Mouse (Mus musculus) gonadal fat pad, adult 2 months (tissue): ENCODE results near the gene Sys1. TPM values are rescaled to one million over a fixed set of nuclear protein-coding genes. Genes with fewer than 3 reads are reported as not detected.

Experiments
- DNase-seq: peaks from one replicate; pipeline ENCODE4 v3.0.0-alpha.2; 2012; ENCODE audit warnings: low read depth
- polyA plus RNA-seq: library from polyadenylated mRNA; depleted of rRNA; stranded (reverse); fragments of >200 nt; gene quantifications from 2 replicates; pipeline ENCODE4 v1.2.3, GENCODE M21; 2012

The Sys1 gene
- polyA plus RNA-seq, 1 experiment = 94.8 TPM

DNA sequence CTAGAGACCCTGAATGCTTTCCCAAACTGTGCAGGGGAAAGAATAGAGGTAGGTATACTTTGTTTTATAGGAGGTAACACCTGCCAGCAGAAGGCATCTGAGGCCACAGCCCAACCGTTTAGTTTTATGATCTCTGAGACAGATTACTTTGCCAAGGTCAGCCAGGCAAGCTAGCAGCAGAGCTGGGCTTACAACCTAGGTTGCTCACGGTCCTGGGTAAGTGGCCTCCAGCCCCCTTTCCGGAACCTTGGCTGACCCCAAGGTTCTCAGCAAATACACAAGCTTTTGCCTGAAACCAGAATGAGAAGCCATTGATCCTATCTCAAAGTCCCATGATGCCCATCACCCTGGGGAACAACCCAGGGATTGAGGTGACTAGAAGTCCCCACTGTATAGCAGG, 22.1 kb upstream of the Sys1 start:
- no peak for DNase-seq

DNA sequence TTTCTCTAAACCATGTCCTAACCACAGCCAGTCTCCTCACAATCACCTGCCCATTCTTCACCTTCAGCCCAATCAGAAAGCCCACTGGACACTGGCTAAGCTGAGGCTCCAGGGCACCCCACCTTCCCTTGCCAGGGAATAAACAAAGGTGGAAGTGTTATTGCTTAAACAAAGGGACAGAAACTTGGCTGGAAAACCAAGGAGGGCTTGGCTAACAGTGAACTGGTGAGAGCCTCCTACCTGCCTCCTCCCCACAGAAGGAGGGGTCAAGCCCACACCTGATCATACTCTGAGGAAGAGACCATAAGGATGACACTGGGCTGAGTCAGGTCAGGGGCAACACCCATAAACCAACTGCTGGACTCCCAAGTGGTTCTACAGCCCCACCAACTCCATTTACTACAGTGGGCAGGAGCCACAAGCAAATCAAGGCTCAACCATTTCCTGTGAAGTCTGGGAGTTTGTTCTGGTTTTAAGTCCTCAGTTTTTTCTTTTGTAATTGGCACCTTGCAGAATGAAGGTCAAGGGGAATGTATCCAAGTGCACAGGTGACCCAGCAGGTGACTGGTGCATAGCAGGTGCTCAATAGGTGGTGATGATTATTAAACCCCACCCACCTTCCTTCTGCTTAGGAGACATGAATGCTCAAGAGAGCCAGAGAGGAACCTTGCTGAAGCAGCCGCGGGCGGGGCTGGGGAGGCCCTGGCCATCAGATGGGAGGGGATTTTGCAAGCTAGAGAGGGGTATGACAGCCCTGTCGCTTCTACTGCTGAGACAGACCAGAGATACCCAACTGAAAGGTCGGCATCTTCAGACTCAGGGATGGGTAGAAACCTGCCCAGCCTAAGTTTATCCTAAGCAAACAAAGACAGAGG, 21.3 kb upstream of the Sys1 start:
- DNase-seq = no peak

DNA sequence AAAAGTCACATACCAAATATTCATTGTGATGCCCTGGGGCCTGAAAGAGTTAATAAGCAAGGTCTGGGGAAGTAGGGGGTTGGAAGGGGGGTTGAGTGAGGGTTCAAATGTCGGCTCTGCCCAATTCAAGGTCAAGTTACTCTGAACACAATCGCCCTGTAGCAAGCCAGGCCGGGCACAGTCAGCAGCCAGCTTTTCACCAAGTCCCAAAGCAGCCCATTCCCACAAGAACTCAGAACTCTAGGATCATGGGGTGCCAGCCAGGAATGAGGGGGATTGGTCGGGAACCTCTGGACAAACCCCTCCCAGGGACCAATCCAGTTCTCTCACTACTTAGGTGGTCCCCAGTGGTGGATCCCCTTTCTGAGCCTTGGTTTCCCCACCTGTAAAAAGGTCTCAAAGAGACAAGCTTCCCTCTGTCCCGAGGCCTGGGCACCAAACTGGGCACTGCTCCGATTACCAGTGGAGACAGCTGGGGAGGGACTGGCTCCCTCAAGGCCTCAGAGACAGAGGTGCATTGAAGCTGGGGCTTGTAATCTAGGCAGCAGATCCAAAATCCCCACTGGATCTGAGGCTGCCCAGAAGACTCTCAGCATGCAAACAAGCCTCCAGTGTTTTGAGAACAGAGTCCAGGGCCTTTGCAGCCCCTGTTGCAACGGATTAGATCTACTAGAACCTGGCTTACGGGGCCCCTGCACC, 20.4 kb upstream of the Sys1 start:
- DNase-seq = no peak

DNA sequence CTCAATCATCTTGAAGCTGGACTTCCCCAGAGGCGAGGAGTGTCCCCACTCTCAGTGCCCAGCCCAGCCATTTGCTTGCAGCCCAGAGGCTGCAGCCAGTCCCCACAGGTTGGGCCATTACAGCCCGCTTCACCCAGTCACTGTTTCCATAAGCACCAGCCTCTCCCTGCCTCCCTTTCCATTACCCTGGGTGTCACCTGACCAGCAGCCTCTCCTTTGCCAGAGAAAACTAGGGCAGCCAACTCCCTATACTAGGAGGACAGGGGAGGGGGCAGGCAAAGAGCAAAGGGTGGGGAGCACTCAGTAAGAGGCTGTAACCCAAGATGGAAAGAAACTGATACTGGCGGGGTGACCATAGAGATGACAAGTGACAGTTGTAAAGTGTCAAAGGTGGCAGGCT, 19.8 kb upstream of the Sys1 start:
- DNase-seq = no peak

DNA sequence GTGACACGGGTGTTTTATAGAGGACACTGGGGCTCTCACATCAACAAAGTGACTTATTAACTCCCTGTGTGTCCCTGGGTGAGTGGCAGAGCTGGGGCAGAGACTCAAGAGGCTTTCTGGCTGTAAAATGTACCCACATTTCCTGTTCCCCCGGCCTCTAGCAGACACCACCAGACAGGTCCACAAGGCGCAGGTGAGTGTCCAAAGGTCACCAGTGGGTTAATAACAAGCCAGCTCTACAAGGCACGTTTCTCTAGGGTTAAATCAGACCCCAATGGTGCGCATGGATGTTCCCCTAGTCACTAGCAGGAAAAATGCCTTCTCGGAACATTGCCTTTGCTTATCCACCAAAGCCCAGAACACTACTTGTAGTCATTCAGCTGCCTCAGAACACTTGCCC, 19.1 kb upstream of the Sys1 start:
- DNase-seq = no peak

DNA sequence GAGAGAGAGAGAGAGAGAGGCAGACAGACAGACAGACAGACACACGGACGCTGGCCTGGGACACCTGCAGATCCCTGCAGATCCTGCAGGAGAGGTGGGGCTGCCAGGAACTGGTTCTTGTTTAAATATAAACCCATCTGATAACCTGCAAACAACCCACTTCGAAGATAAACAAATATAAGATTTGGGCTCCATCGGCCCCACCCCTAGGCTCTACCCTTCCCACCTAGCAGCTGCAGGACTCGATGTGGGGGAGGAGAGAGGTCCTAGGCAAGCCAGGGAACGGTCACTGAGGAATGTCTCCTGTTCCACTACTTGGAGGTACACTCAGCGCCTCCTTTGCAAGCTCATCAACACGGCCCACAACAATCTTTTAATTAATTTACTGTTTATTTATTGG, 18.5 kb upstream of the Sys1 start:
- DNase-seq = no peak

DNA sequence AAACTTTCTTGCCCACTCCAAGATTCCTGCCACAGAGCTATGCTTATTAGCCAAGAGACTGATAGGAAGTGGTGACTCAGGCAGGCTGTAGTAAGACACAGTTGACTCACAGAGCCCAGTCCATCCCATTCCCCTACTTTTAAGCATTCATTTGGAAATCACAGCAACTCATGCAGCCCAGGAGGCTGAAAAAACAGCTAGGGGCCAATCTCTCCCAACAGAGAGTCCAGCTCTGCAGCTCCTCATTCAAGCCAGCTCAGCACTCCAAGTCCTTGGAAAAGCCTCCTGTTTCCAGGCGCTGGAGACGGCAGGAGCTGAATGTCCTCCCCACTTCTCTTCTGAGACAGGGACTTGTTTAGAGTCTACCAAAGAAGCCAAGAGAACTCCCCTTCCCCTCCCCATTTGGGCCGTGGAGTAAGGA, 17.8 kb upstream of the Sys1 start:
- DNase-seq = no peak

DNA sequence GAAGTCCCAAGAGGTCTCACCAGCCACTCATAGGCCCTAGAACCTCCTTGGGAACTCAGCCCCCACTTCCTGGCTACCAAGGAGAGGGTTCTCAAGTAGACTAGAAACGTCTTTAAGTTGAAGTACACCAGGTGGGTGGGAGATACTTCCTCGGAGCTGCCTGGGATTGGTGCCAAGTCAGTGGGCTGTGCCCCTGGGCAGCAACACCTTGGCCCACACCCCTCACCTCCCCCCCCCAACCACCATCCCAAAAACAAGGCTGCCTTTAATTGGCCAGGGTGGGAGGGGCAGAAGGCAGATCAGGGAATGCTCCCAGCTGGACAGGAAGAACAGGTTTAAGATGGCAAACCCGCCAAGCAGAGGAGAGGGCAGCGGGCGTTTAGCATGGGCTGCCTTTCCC, 16.4 kb upstream of the Sys1 start:
- DNase-seq = no peak

DNA sequence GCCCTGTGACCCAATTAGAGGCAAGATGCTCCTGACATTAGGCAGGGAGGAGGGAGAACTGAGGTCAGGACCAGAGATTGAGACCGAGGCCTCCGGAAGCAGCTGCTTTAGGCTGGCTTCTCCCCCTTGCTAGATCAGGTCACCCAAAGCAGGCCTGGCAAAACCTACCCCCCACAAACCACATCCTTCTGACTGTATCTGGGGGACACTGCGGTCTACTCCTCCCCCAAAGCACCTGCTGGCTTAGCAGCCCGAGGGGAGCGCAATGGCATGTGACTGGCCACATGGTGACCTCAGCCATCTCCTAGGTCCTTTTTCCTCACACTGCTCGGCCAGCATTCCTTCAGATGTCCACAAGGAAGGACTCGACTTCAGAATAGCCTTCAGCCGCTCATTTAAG, 15.6 kb upstream of the Sys1 start:
- DNase-seq = no peak

DNA sequence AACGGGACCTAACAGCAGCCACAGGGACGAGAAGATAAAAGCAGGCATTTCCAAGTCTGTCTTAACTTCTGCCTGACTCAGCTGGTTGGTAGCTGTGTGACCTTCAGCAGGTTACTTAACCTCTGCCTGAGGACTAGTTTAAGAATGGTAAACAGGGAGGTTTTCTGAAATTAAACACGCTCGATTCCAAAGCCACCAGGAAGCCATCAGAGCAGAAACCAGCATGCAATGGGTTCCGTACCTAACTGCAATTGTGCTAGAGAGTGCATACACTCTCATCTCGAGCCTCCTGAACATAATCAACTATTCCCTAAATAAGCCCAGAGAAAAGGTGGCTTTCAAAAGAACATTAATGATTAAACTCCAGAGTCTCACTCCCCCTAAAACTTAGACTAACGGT, 15.0 kb upstream of the Sys1 start:
- DNase-seq = no peak

DNA sequence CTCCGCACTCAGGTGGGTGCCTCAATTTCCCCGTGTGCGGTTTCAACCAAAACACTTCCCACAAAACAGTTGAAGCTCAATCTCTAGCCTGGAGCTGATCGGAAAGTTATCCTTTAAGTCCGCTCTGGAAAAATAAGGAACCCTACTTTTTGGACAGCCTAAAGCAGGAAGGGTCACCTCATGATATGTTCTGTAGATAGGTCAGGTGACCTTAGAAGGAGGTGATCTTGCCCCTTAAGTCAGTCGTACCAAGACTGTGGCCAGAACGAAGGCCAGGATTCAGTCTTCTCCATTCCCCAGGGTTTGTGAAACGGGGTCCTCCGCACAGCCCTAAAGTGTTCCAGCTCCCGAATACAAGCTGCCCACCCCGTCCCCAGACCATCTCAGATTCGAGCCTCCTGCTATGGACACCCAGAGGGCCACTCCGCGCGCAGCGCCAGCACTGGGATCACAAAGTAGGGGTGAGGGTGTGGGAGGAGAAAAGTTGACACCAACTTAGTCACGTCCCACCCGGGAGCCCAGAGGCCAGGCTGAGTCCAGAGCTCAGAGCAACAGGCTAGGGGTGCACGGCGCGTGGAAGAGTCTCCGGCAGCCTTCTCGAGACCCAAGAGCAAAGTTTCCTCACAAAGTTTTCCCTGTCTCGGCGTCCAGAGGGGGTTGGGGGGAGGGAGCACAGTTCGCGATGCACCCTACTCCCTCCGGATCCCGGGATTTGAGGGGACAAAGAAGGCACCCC, 14.3 kb upstream of the Sys1 start:
- no peak for DNase-seq

DNA sequence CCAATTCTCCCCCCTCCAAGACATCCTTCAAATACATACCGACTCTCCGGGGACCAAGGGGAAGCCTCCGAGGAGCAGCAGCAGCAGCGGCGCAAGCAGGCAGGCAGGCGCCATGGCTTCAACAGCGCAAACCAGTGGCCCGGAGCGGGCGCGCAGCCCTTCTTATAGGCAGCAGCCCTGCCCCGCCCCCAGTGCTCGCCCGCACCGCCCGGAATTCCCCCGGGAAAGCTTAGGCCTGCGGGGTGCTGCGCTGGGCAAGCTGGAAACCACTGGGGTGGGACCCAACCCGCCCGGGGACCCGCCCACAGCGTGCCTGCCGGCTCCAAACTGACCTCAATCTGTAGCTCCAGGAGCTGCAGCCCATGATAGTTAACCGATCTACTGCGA, 13.7 kb upstream of the Sys1 start:
- DNase-seq = no peak

DNA sequence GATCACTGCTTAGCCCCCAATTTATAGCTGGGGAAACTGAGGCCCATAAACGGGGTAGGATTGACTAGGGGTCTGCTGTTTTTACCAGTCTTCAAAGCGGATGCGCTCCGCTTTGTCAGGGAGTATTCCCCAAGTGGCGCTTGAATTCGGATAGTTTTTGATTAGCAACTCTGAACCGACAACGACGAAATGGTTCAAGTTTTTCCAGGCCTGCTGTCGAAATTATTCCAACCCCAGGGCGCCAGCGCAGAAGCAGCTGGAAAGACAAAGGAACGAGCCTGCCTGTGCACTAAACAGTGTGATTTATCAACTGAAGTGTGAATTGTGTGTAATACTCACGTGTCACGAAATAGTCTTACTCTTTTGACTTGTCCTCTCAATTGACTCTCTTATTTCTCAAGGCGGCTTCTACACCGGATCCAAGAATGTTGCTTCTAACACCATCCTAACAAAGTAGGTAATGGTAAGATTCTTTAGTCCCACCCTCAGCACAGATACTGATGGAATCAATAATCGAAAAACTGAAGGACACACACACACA, 13.2 kb upstream of the Sys1 start, which contains the start of gene Sdc4:
Sdc4 (minus strand) TSS at position 428 of the 541 bp plus-strand sequence.
- no peak for DNase-seq

DNA sequence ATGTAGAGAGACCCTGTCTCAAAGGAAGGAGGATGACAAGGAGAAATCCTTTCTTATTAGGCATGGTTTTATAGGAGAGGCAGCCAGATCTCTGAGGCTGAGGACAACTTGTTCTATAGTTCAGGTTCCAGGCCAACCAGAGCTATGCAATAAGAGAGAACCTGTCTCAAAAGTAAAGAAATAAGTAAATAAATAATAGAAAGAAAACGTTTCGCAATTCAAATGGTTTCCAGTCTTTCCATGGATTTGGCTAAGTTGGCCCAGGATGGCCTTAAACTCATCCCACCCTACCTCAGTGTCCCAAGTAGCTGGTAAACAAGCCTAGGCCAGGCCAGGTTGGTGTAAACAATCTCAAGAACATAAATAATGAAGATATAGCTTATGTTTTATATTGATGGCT, 12.1 kb upstream of the Sys1 start:
- DNase-seq = no peak

DNA sequence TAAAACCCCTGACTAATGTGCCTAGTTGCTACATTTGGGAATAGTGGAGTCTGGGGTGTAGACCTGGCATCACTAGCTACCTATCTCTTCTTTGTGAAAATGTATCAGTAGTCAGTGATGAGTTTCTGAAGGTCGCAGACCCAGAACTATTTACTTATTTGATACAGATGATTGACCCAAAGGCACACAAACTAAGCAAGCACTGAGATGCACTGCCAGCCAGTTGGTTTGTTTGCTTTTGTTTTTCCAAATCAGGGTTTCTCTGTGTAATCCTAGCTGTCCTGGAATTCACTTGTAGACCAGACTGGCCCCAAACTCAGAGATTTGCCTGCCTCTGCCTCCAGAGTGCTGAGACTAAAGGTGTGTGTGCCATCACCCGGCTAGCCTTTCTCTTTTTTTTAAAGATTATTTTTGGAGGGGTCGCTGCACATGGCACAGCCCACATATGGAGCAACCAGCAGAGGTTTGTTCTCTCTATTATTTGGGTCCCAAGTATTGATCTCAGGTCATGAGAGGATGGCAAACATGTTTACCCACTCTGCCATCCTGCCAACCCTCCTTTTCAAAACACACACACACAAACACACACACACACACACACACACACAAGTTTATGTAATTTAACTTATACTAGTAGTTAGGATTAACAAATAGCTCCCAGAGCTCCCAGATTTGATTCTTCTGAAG, 11.2 kb upstream of the Sys1 start:
- no peak for DNase-seq

DNA sequence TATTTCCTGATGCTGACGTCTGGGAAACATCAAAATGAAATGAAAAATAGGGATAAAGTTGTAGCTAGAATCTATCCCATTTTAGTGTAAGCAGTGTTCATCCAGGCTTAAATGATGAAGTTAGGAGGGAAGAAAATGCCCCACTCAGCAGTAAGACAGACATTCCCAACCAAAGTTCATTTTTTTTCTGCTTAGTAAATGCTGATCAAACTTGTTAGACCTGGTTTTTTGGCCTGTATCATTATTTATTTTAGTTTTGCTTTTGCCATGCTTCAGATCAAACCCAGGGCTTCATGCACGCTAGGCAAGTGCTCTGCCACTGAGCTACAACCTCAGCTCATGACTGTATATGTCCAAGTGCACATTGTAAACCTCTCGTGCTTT, 10.7 kb upstream of the Sys1 start:
- DNase-seq = no peak

DNA sequence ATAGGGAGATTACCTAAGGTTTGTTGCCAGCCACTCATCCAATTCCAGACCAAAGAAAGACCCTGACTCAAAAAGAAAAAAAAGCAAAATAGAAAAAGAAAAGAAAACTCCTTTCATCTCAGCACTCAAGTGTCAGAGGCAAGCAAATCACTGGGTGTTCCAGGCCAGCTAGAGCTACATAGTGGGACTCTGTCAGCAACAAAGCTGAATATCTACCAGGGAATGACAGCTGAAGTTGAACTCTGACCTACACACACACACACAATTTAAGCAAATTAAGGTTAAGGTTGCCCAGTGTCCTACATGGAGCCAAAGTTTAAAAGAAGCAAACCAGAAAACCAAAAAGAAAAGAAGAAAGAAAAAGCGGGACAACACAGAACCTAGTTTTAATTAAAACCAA, 8.6 kb upstream of the Sys1 start:
- no peak for DNase-seq

DNA sequence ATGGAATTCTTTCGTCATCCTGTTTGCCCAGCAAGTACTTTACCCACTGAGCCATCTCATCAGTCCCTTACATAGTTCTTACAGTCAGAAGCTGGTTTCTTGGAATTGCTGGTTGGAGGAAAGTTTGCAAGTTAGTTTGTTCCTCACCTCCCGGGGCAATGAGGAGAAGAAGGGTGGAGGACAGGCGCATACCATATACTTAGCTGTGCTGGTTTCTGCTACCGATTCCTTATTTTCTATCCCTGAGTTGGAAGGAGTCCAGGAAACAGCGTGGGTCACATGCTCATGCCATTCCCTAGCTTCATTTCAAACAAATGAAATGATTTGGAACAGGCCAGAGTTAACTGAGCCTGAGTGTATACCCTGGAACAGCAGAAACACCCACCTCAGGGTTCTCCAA, 7.8 kb upstream of the Sys1 start:
- no peak for DNase-seq

DNA sequence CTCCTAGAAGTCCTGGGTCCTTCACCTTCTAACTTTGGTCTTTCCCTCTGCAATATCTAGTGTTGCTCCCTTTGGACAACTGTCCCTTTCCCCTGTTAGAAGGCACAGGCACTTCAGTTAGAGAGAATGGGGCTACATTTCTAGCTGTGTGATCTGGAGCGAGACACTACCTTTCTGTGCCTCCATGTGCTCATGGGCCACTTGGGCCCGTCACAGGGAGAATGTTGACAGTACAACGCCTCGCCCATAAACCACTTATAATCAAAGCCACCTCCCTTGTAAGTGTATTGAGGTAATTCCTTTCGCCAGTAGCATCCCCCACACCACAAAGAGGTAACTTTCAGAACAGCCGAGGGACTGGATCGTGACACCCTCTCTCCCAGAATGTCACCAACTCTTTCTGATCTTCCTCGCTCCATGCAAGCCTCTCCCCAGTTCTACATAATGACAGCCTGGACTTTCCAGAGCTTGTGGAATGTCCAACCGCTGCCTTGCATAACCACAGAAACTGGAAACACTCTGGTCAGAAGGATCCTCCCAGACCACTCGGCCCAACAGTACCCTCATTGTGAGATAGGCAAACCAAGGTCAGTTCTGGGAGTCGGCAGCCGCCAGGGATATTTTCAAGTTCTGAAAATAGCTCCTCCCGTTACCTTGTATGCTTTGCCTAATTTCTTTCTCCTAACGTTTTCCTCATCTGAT, 7.3 kb upstream of the Sys1 start:
- DNase-seq = no peak

DNA sequence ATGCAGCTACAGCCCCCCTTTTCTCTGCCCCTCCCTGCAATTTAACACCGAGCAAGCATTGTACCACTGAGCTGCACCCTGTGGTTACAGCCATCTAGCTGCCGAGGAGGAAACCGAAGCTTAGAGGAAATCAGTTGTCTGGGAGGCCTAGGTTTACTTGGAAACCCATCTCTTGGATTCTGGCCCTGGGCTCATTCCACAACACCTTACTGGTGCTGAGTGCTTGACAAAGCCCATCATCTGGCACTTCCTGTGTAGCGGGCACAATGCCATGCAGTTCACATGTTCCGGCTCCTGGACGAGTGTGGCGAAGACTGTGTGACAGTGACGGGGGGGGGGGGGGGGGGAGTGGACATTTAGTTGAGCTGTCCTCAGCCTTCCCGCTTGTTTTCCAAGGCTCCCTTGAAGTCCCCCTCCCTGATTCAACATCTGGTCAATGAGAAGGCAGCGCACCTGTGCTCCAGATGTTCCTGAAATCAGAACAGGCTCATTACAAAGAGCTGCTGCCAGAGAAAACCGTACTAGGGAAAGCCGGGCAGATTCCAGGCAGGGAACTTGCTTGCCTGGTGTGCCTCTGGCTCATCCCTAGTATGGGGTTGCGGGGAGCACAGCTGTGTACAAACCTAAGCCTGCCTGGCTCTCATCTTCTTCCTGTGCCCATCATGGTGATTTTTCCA, 4.6 kb upstream of the Sys1 start:
- no peak for DNase-seq
